Mouse (Mus musculus) liver, embryonic 12.5 days (tissue): ENCODE measurements around the gene Jph2. TPM values are rescaled to one million over a fixed set of nuclear protein-coding genes. Genes with fewer than 3 reads are reported as not detected.

Source experiments
- ATAC-seq: fragments of 200-750 bp; cut with Nextera tagmentation; 2 replicates; pipeline ENCODE4 v1.8.0; 2017; ENCODE audit warnings: moderate number of reproducible peaks, mild to moderate bottlenecking, moderate library complexity
- H3K27ac ChIP-seq: fragments of 300-500 bp; sonication (generic); 2 replicates; pipeline ENCODE4 v1.5.1; 2016; ENCODE audit warnings: mild to moderate bottlenecking
- H3K27me3 ChIP-seq: fragments of 300-500 bp; sonication (generic); replicated peaks from 2 replicates; pipeline ENCODE4 v1.6.1; 2016; ENCODE audit warnings: mild to moderate bottlenecking, moderate library complexity
- H3K36me3 ChIP-seq: fragments of 300-500 bp; sonication (generic); 2 replicates; pipeline ENCODE4 v1.6.1; 2016; ENCODE audit warnings: mild to moderate bottlenecking, moderate library complexity
- H3K4me1 ChIP-seq: fragments of 300-500 bp; sonication (generic); 2 replicates; pipeline ENCODE4 v1.6.1; 2016
- H3K4me2 ChIP-seq: fragments of 300-500 bp; sonication (generic); 2 replicates; pipeline ENCODE4 v1.6.1; 2016; ENCODE audit warnings: mild to moderate bottlenecking, moderate library complexity
- H3K4me3 ChIP-seq: fragments of 300-500 bp; sonication (generic); 2 replicates; pipeline ENCODE4 v1.5.1; 2016; ENCODE audit warnings: mild to moderate bottlenecking, moderate library complexity
- H3K9ac ChIP-seq: fragments of 300-500 bp; sonication (generic); 2 replicates; pipeline ENCODE4 v1.6.1; 2016; ENCODE audit warnings: mild to moderate bottlenecking, moderate library complexity
- H3K9me3 ChIP-seq: fragments of 300-500 bp; sonication (generic); replicated peaks from 2 replicates; pipeline ENCODE4 v1.6.1; 2016; ENCODE audit warnings: mild to moderate bottlenecking, moderate library complexity
- WGBS: fragments of 180-500 bp; shearing (Covaris S2); methylation state at CpG from one replicate; pipeline ENCODE4 v1.1.7; 2016; ENCODE audit not compliant: insufficient replicate concordance; 5-methylcytosine and 5-hydroxymethylcytosine counted together
- polyA plus RNA-seq: library from polyadenylated mRNA; unstranded; fragments of >200 nt; fragmentation: Nextera tagmentation; extraction: Ambion mirVana; gene quantifications from 2 replicates; pipeline ENCODE4 v1.2.1, GENCODE M21; 2016

Gene Jph2
- polyA plus RNA-seq, 1 experiment from 2014 or later = 0.12 TPM

- Histone ChIP-seq H3K4me3 (no peak overlapping the region), H3K9ac (no peak overlapping the region), H3K27ac (no peak overlapping the region), H3K36me3 (no peaks in the 10 kb centered on the region), H3K27me3 (peaks cover 42% of the 10 kb centered on the region), H3K9me3 (no peaks in the 10 kb centered on the region), H3K4me1 (no peaks in the 10 kb centered on the region), H3K4me2 (no peak overlapping the region)
- WGBS = 22% methylated on average over 7 of the region's 7 CpGs
- ATAC-seq = no peak
Measured at GRCm38 (mm10) chr2:163330742-163331141, 67.1 kb downstream of the Jph2 start.

- 44% methylated on average over 1 of the region's 1 CpGs for WGBS
- Histone ChIP-seq H3K4me1 (no peaks in the 10 kb centered on the region), H3K4me2 (no peak overlapping the region), H3K9ac (no peak overlapping the region), H3K27ac (no peak overlapping the region), H3K4me3 (no peak overlapping the region), H3K27me3 (peaks cover 26% of the 10 kb centered on the region), H3K9me3 (no peaks in the 10 kb centered on the region), H3K36me3 (no peaks in the 10 kb centered on the region)
- ATAC-seq = no peak
Measured at GRCm38 (mm10) chr2:163323163-163323562, 74.6 kb downstream of the Jph2 start.

- no peak for ATAC-seq
- Histone ChIP-seq H3K4me3 (no peak overlapping the region), H3K36me3 (no peaks in the 10 kb centered on the region), H3K9ac (no peak overlapping the region), H3K9me3 (no peaks in the 10 kb centered on the region), H3K27me3 (peaks cover 27% of the 10 kb centered on the region), H3K4me2 (no peak overlapping the region), H3K4me1 (no peaks in the 10 kb centered on the region), H3K27ac (no peak overlapping the region)
- 72% methylated on average over 3 of the region's 3 CpGs for WGBS
Measured at GRCm38 (mm10) chr2:163318777-163319176, 79.0 kb downstream of the Jph2 start.

GRCm38 (mm10) chr2:163317281-163317680 lies 80.5 kb downstream of the Jph2 start:
- WGBS = 64% methylated on average over 4 of the region's 4 CpGs
- no peak overlapping the region for H3K4me3 ChIP-seq

GRCm38 (mm10) chr2:163310163-163310688 lies 87.6 kb downstream of the Jph2 start:
- no peak for ATAC-seq
- H3K4me2 ChIP-seq = no peak overlapping the region
- no peak overlapping the region for H3K4me3 ChIP-seq
- peaks cover 6% of the 10 kb centered on the region; the same call in 1 of the 2 replicates for H3K27me3 ChIP-seq
- 58% methylated on average over 11 of the region's 11 CpGs for WGBS
- H3K27ac ChIP-seq = no peak overlapping the region
- H3K4me1 ChIP-seq = no peaks in the 10 kb centered on the region
- no peaks in the 10 kb centered on the region for H3K36me3 ChIP-seq
- H3K9me3 ChIP-seq = no peaks in the 10 kb centered on the region
- no peak overlapping the region for H3K9ac ChIP-seq

More at GRCm38 (mm10) chr2:163317281-163317680, 80.5 kb downstream of the Jph2 start:
- Histone ChIP-seq H3K36me3 (no peaks in the 10 kb centered on the region), H3K27me3 (peaks cover 20% of the 10 kb centered on the region), H3K9me3 (no peaks in the 10 kb centered on the region), H3K4me1 (no peaks in the 10 kb centered on the region), H3K27ac (no peak overlapping the region), H3K4me2 (no peak overlapping the region), H3K9ac (no peak overlapping the region)
- ATAC-seq = no peak

- H3K9me3 ChIP-seq = no peaks in the 10 kb centered on the region
- peaks cover 6% of the 10 kb centered on the region; the same call in 1 of the 2 replicates for H3K27me3 ChIP-seq
- no peak overlapping the region for H3K27ac ChIP-seq
- no peak overlapping the region for H3K9ac ChIP-seq
- ATAC-seq = no peak
- H3K4me2 ChIP-seq = no peak overlapping the region
- no peak overlapping the region for H3K4me3 ChIP-seq
- no peaks in the 10 kb centered on the region for H3K36me3 ChIP-seq
- H3K4me1 ChIP-seq = no peaks in the 10 kb centered on the region
- WGBS = 81% methylated on average over 17 of the region's 17 CpGs
Measured at GRCm38 (mm10) chr2:163309376-163309775, 88.4 kb downstream of the Jph2 start.

- no peaks in the 10 kb centered on the region for H3K9me3 ChIP-seq
- no peaks in the 10 kb centered on the region for H3K4me1 ChIP-seq
- no peaks in the 10 kb centered on the region for H3K36me3 ChIP-seq
- no peak overlapping the region for H3K27ac ChIP-seq
- no peak overlapping the region for H3K4me2 ChIP-seq
- no peak overlapping the region for H3K9ac ChIP-seq
- no peak overlapping the region for H3K4me3 ChIP-seq
- WGBS = 57% methylated on average over 9 of the region's 9 CpGs
- H3K27me3 ChIP-seq = peaks cover 8% of the 10 kb centered on the region; the same call in 1 of the 2 replicates
- no peak for ATAC-seq
Measured at GRCm38 (mm10) chr2:163303037-163303436, 94.8 kb downstream of the Jph2 start.

GRCm38 (mm10) chr2:163301641-163302040 lies 96.2 kb downstream of the Jph2 start:
- Histone ChIP-seq H3K4me3 (no peak overlapping the region), H3K4me2 (no peak overlapping the region), H3K9ac (no peak overlapping the region), H3K27ac (no peak overlapping the region), H3K27me3 (peaks cover 11% of the 10 kb centered on the region; the same call in 1 of the 2 replicates), H3K9me3 (no peaks in the 10 kb centered on the region), H3K4me1 (no peaks in the 10 kb centered on the region), H3K36me3 (no peaks in the 10 kb centered on the region)
- no peak for ATAC-seq
- 49% methylated on average over 5 of the region's 5 CpGs for WGBS

- Histone ChIP-seq H3K36me3 (no peaks in the 10 kb centered on the region), H3K4me1 (no peaks in the 10 kb centered on the region), H3K4me2 (no peak overlapping the region), H3K9me3 (no peaks in the 10 kb centered on the region), H3K27me3 (peaks cover 11% of the 10 kb centered on the region; the same call in 1 of the 2 replicates), H3K27ac (no peak overlapping the region), H3K4me3 (no peak overlapping the region), H3K9ac (no peak overlapping the region)
- WGBS = 54% methylated on average over 14 of the region's 14 CpGs
- no peak for ATAC-seq
Measured at GRCm38 (mm10) chr2:163300069-163301060, 97.4 kb downstream of the Jph2 start.

- H3K4me2 ChIP-seq = no peak overlapping the region
- no peaks in the 10 kb centered on the region for H3K4me1 ChIP-seq
- ATAC-seq = no peak
- no peaks in the 10 kb centered on the region for H3K9me3 ChIP-seq
- no peak overlapping the region for H3K27ac ChIP-seq
- no peak overlapping the region for H3K9ac ChIP-seq
- no peaks in the 10 kb centered on the region for H3K36me3 ChIP-seq
- WGBS = 48% methylated on average over 11 of the region's 11 CpGs
- no peak overlapping the region for H3K4me3 ChIP-seq
- H3K27me3 ChIP-seq = 0 out of 2 replicates have a peak, but pooled peaks cover 3% of the 10 kb centered on the region
Measured at GRCm38 (mm10) chr2:163296999-163297630, 100.7 kb downstream of the Jph2 start.

GRCm38 (mm10) chr2:163288881-163289379 lies 108.9 kb downstream of the Jph2 start:
- Histone ChIP-seq H3K9ac (no peak overlapping the region), H3K4me1 (peaks cover 16% of the 10 kb centered on the region), H3K27me3 (peaks cover 48% of the 10 kb centered on the region), H3K36me3 (no peaks in the 10 kb centered on the region), H3K4me2 (peak overlapping the region; percentile 22; the same call in 1 of the 2 replicates), H3K4me3 (no peak overlapping the region), H3K27ac (no peak overlapping the region), H3K9me3 (no peaks in the 10 kb centered on the region)
- WGBS = 29% methylated on average over 21 of the region's 21 CpGs
- no peak for ATAC-seq
